Mouse (Mus musculus) inflammation-experienced regulatory T-cells, adult 16 weeks (primary cell): ENCODE results near the gene Olfr1380. TPM values are rescaled to one million over a fixed set of nuclear protein-coding genes. Genes with fewer than 3 reads are reported as not detected.

Source experiments
- polyA plus RNA-seq: library from polyadenylated mRNA; unstranded; fragments of 100-300 nt; shearing (Covaris generic); gene quantifications from one replicate; pipeline ENCODE4 v1.2.1, GENCODE M21; 2017

The Olfr1380 gene
- not detected for polyA plus RNA-seq

GRCm38 (mm10) chr11:49556578-49556977 lies at the start of gene Olfr1380:
Gene Olfr1380 (plus strand): TSS chr11:49556878.

GRCm38 (mm10) chr11:49519348-49519747 lies 37.3 kb upstream of the Olfr1380 start, which contains the start of gene Olfr1383:
Gene Olfr1383 (plus strand): TSS chr11:49519648.

GRCm38 (mm10) chr11:49527947-49528346 lies 28.7 kb upstream of the Olfr1380 start, which contains the start of gene Olfr1382:
Gene Olfr1382 (plus strand): TSS chr11:49528247.

GRCm38 (mm10) chr11:49543149-49543548 lies 13.5 kb upstream of the Olfr1380 start, which contains the start of gene Olfr1381:
Gene Olfr1381 (plus strand): TSS chr11:49543449.

GRCm38 (mm10) chr11:49608938-49609867 lies 52.5 kb downstream of the Olfr1380 start, which contains the start of gene Flt4:
Gene Flt4 (plus strand): TSS chr11:49609263.

Other genes starting within 250 kb of the Olfr1380 start
- not detected for gene Olfr1391, start 234.1 kb upstream of the Olfr1380 start, polyA plus RNA-seq
- gene Olfr1390, start 221.7 kb upstream of the Olfr1380 start, polyA plus RNA-seq, result not detected
- gene Olfr1389, start 133.8 kb upstream of the Olfr1380 start, polyA plus RNA-seq, result not detected
- gene Olfr1388, start 120.3 kb upstream of the Olfr1380 start, polyA plus RNA-seq, result 0.10 TPM
- not detected for gene Olfr1387, start 101.5 kb upstream of the Olfr1380 start, polyA plus RNA-seq
- gene Olfr1386, start 91.8 kb upstream of the Olfr1380 start, polyA plus RNA-seq, result not detected
- gene Olfr1385, start 67.8 kb upstream of the Olfr1380 start, polyA plus RNA-seq, result 0.09 TPM
- not detected for gene Olfr1384, start 50.2 kb upstream of the Olfr1380 start, polyA plus RNA-seq
- gene Olfr1383, start 37.2 kb upstream of the Olfr1380 start, polyA plus RNA-seq, result not detected
- gene Olfr1382, start 28.6 kb upstream of the Olfr1380 start, polyA plus RNA-seq, result not detected
- 0.07 TPM for gene Olfr1381, start 13.4 kb upstream of the Olfr1380 start, polyA plus RNA-seq
- not detected for gene Flt4, start 52.4 kb downstream of the Olfr1380 start, polyA plus RNA-seq
- not detected for gene Scgb3a1, start 106.7 kb downstream of the Olfr1380 start, polyA plus RNA-seq
- gene Cnot6, start 155.8 kb downstream of the Olfr1380 start, polyA plus RNA-seq, result 14.4 TPM
- gene Gfpt2, start 237.3 kb downstream of the Olfr1380 start, polyA plus RNA-seq, result 3.1 TPM